Mouse (Mus musculus) stomach, embryonic 14.5 days (tissue): ENCODE measurements at regions not wholly inside any gene's neighbourhood (a gene's known extent, or its start where the extent isn't known, plus 50 kb on each side); places are given as distances from the start of the nearest gene placed in this dataset.

Experiments used
- ATAC-seq: fragments of 200-750 bp; cut with Nextera tagmentation; 2 replicates; pipeline ENCODE4 v1.8.0; 2017; ENCODE audit warnings: low read depth, moderate TSS enrichment; ENCODE audit not compliant: insufficient number of reproducible peaks, insufficient read depth, low FRiP score
- H3K27ac ChIP-seq: fragments of 300-500 bp; sonication (generic); 2 replicates; pipeline ENCODE4 v1.5.1; 2014; ENCODE audit warnings: mild to moderate bottlenecking, low read length, moderate library complexity, mixed read lengths
- H3K27me3 ChIP-seq: fragments of 300-500 bp; sonication (generic); 2 replicates; pipeline ENCODE4 v1.6.1; 2014; ENCODE audit warnings: low read length, control low read depth, mixed read lengths; ENCODE audit not compliant: control insufficient read depth, insufficient read depth
- H3K36me3 ChIP-seq: fragments of 300-500 bp; sonication (generic); 2 replicates; pipeline ENCODE4 v1.6.1; 2014; ENCODE audit warnings: mild to moderate bottlenecking, control low read depth, low read length, moderate library complexity, mixed read lengths; ENCODE audit not compliant: control insufficient read depth, insufficient read depth
- H3K4me1 ChIP-seq: fragments of 300-500 bp; sonication (generic); 2 replicates; pipeline ENCODE4 v1.6.1; 2014; ENCODE audit warnings: low read length, control low read depth, mixed read lengths; ENCODE audit not compliant: control insufficient read depth, insufficient read depth
- H3K4me2 ChIP-seq: fragments of 300-500 bp; sonication (generic); replicated peaks from 2 replicates; pipeline ENCODE4 v1.6.1; 2014; ENCODE audit warnings: low read depth, low read length, control low read depth
- H3K4me3 ChIP-seq: fragments of 300-500 bp; sonication (generic); 2 replicates; pipeline ENCODE4 v1.5.1; 2014; ENCODE audit warnings: low read depth, low read length, control low read depth
- H3K9ac ChIP-seq: fragments of 300-500 bp; sonication (generic); replicated peaks from 2 replicates; pipeline ENCODE4 v1.6.1; 2014; ENCODE audit warnings: low read depth, mild to moderate bottlenecking, control low read depth, low read length, moderate library complexity, mixed read lengths
- H3K9me3 ChIP-seq: fragments of 300-500 bp; sonication (generic); 2 replicates; pipeline ENCODE4 v1.6.1; 2016; ENCODE audit warnings: low read depth, low read length, control low read depth; ENCODE audit not compliant: control insufficient read depth
- WGBS: fragments of 180-500 bp; shearing (Covaris S2); extraction: QIAGEN DNeasy Blood & Tissue Kit; methylation state at CpG from one replicate; pipeline ENCODE4 v1.1.7; 2014; 5-methylcytosine and 5-hydroxymethylcytosine counted together

DNA sequence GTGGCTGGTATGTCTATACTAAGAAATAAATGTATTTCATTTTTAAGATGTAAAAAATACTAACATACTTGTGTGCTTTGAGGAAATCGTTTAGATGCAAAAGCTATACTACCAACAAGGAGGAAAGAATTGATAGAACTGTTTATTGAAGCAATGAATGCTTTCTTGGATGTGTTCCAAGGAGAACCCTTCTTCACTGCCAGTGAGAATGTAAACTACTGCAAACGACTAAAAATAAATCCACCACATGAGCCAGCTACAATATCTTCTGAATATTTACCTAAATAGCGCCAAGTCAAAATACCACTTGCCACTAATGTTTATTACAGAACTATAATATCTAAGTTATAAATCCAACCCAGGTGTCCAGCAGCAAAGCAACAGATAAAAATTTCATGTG, 108.4 kb downstream of the Mettl11b start:
- no peak for ATAC-seq
- Histone ChIP-seq H3K4me2 (no peak overlapping the region), H3K36me3 (no peaks in the 10 kb centered on the region), H3K4me3 (no peak overlapping the region), H3K9ac (no peak overlapping the region), H3K4me1 (0 out of 2 replicates have a peak, but pooled peaks cover 4% of the 10 kb centered on the region), H3K9me3 (no peaks in the 10 kb centered on the region), H3K27me3 (no peaks in the 10 kb centered on the region), H3K27ac (no peak overlapping the region)
- 37% methylated on average over 3 of the region's 3 CpGs for WGBS

GRCm38 (mm10) chr1:163608429-163608828, 116.6 kb downstream of the Mettl11b start:
- H3K4me3 ChIP-seq, result no peak overlapping the region
- H3K9me3 ChIP-seq, result no peaks in the 10 kb centered on the region
- no peaks in the 10 kb centered on the region for H3K27me3 ChIP-seq
- no peak overlapping the region for H3K27ac ChIP-seq
- no peak for ATAC-seq
- no peaks in the 10 kb centered on the region for H3K36me3 ChIP-seq
- H3K9ac ChIP-seq, result no peak overlapping the region
- H3K4me2 ChIP-seq, result no peak overlapping the region
- H3K4me1 ChIP-seq, result no peaks in the 10 kb centered on the region
- 87% methylated on average over 1 of the region's 1 CpGs for WGBS

- Histone ChIP-seq H3K4me3 (no peak overlapping the region), H3K9ac (no peak overlapping the region), H3K4me1 (no peaks in the 10 kb centered on the region), H3K27ac (no peak overlapping the region), H3K36me3 (no peaks in the 10 kb centered on the region), H3K27me3 (no peaks in the 10 kb centered on the region), H3K9me3 (no peaks in the 10 kb centered on the region), H3K4me2 (no peak overlapping the region)
- 84% methylated on average over 5 of the region's 5 CpGs for WGBS
- ATAC-seq, result no peak
These were observed 117.3 kb downstream of the Mettl11b start for GRCm38 (mm10) chr1:163607701-163608100.

- Histone ChIP-seq H3K9me3 (no peaks in the 10 kb centered on the region), H3K9ac (no peak overlapping the region), H3K36me3 (no peaks in the 10 kb centered on the region), H3K27me3 (no peaks in the 10 kb centered on the region), H3K4me2 (no peak overlapping the region), H3K27ac (no peak overlapping the region), H3K4me1 (no peaks in the 10 kb centered on the region), H3K4me3 (no peak overlapping the region)
- no peak for ATAC-seq
- 64% methylated on average over 7 of the region's 7 CpGs for WGBS
These were observed 124.8 kb downstream of the Mettl11b start for GRCm38 (mm10) chr1:163599926-163600890.

DNA sequence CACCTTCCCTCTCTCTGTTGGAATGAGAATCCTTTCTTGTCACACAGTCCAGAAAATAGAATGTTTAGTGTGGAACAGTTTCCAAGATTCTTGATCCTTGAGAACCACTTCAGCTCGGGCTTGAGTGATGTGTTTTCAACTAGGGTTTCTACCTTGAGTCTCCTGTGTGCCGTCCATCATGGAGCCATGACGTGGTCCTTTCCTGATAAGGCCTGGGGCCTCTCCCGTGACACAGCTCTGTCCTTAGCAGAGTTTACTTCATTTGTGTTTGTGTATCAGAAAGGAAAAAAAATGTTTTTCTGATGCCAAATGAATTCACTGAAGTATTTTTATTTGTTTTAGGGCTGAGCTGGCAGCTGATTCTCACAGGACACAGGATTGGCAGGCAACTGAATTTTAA, 148.6 kb downstream of the Mettl11b start:
- ATAC-seq, result no peak
- no peak overlapping the region for H3K4me3 ChIP-seq
- H3K4me2 ChIP-seq, result no peak overlapping the region
- no peaks in the 10 kb centered on the region for H3K27me3 ChIP-seq
- H3K36me3 ChIP-seq, result no peaks in the 10 kb centered on the region
- no peak overlapping the region for H3K27ac ChIP-seq
- 38% methylated on average over 4 of the region's 4 CpGs for WGBS
- no peaks in the 10 kb centered on the region for H3K9me3 ChIP-seq
- H3K4me1 ChIP-seq, result no peaks in the 10 kb centered on the region
- H3K9ac ChIP-seq, result no peak overlapping the region

DNA sequence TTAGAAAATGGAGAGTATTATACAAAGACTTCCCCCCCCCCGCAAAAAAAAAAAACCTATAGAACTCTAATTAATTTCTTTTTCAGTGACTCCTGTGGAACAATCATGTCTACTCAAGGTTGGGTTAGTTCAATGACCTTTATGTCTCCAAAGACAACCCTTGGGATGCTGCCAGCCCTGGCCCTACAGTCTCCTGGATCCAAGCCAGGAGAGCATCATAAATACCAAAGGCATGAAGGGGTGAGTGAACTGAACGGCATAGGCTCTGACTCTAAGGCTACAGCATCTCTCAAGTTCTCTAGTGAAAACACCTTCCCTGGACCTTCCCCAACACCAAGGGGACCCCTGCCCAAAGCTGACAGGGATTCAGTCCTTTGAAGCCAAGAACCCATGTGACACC, 149.4 kb downstream of the Mettl11b start:
- no peaks in the 10 kb centered on the region for H3K9me3 ChIP-seq
- H3K4me1 ChIP-seq, result no peaks in the 10 kb centered on the region
- no peak overlapping the region for H3K27ac ChIP-seq
- WGBS, result 64% methylated on average over 2 of the region's 2 CpGs
- no peak for ATAC-seq
- H3K27me3 ChIP-seq, result no peaks in the 10 kb centered on the region
- no peak overlapping the region for H3K4me3 ChIP-seq
- no peak overlapping the region for H3K4me2 ChIP-seq
- H3K36me3 ChIP-seq, result no peaks in the 10 kb centered on the region
- H3K9ac ChIP-seq, result no peak overlapping the region

GRCm38 (mm10) chr1:163574409-163575161, 150.4 kb downstream of the Mettl11b start:
- Histone ChIP-seq H3K36me3 (no peaks in the 10 kb centered on the region), H3K9ac (no peak overlapping the region), H3K4me2 (no peak overlapping the region), H3K9me3 (no peaks in the 10 kb centered on the region), H3K4me3 (no peak overlapping the region), H3K27me3 (no peaks in the 10 kb centered on the region), H3K4me1 (no peaks in the 10 kb centered on the region), H3K27ac (peak overlapping the region; percentile 52; the same call in 1 of the 2 replicates)
- peak; percentile 61; the same call in 1 of the 2 replicates for ATAC-seq
- WGBS, result 42% methylated on average over 16 of the region's 16 CpGs

DNA sequence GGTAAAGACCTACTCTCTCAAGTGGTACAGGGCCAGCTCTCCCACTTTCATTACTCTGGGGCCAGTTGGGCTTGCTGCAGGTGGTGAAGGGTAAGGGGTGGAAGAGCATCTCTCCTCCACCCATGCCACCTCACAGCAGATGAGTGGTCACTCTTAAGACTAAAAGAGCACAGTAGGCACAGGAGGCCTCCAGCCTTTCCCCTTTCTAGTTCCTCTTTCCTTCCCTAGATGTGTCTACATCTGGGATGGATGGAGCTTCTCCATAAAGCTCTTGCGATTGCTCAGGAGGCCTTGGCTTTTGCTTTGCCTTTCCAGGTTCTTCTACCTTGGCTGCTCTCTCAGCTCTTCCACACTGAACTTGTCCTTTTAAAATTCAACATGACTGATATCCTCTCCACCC, 151.5 kb downstream of the Mettl11b start:
- 100% methylated on average over 1 of the region's 1 CpGs for WGBS

More for the DNA sequence above, 151.5 kb downstream of the Mettl11b start:
- no peaks in the 10 kb centered on the region for H3K4me1 ChIP-seq
- H3K9ac ChIP-seq, result no peak overlapping the region
- no peaks in the 10 kb centered on the region for H3K9me3 ChIP-seq
- H3K4me3 ChIP-seq, result no peak overlapping the region
- no peak overlapping the region for H3K27ac ChIP-seq
- no peak overlapping the region for H3K4me2 ChIP-seq
- ATAC-seq, result no peak
- H3K36me3 ChIP-seq, result no peaks in the 10 kb centered on the region
- no peaks in the 10 kb centered on the region for H3K27me3 ChIP-seq
